Comparison of ENCODE assay signal across 9 mouse cellular contexts in genomic region chr3:87920270-87920943, GRCm38 (mm10). TPM values are rescaled to one million over a fixed set of nuclear protein-coding genes. Genes with fewer than 3 reads are reported as not detected.
A peak's percentile ranks its signal among the peaks of the same experiment; 100 is the strongest.
DNase-seq lines count a peak whose midpoint lies in the region; ATAC-seq lines count a peak whose summit lies in the region.
"Had no signal": no experiment of that assay in that cellular context is flagged by ENCODE, and none has a peak within 500 bp of the region (broad histone marks: within the 10 kb centered on the region; RNA-seq: fewer than 3 reads in every experiment).

No protein-coding gene starts in this region.

- H3K4me3 ChIP-seq in lung, embryonic 16.5 days (ENCODE audit: low read length): peak overlapping the region; percentile 69
- H3K4me3 ChIP-seq in forebrain, embryonic 12.5 days (replicated peaks): peak overlapping the region; percentile 55
- H3K4me3 ChIP-seq in limb, embryonic 13.5 days: peak overlapping the region; percentile 71
- H3K4me3 ChIP-seq in stomach, embryonic 15.5 days (replicated peaks): peak overlapping the region; percentile 70

- no peaks in the 10 kb centered on the region for H3K9me3 ChIP-seq in lung, embryonic 16.5 days (ENCODE audit: control insufficient read depth, low read length)
- H3K9me3 ChIP-seq in forebrain, embryonic 12.5 days: no peaks in the 10 kb centered on the region
- no peaks in the 10 kb centered on the region for H3K9me3 ChIP-seq in limb, embryonic 13.5 days
- no peaks in the 10 kb centered on the region for H3K9me3 ChIP-seq in stomach, embryonic 15.5 days

- no peak for DNase-seq in lung, adult 18-20 months
- DNase-seq in right cerebral cortex, postnatal 4 days: no peak
- DNase-seq in lung, postnatal 4 days: no peak
- DNase-seq: layer of hippocampus, postnatal 36 days; right cerebral cortex, adult 18-20 months had no signal

- H3K36me3 ChIP-seq in lung, embryonic 16.5 days (ENCODE audit: control insufficient read depth, insufficient read depth, low read length): peaks cover 42% of the 10 kb centered on the region
- H3K36me3 ChIP-seq in forebrain, embryonic 12.5 days (replicated peaks): peaks cover 58% of the 10 kb centered on the region
- peaks cover 61% of the 10 kb centered on the region for H3K36me3 ChIP-seq in limb, embryonic 13.5 days
- peaks cover 43% of the 10 kb centered on the region for H3K36me3 ChIP-seq in stomach, embryonic 15.5 days

- 62% methylated on average over 9 of the region's 9 CpGs for WGBS in lung, embryonic 16.5 days
- 71% methylated on average over 9 of the region's 9 CpGs for WGBS in forebrain, embryonic 12.5 days
- WGBS in limb, embryonic 13.5 days: 66% methylated on average over 9 of the region's 9 CpGs
- WGBS in stomach, embryonic 15.5 days: 64% methylated on average over 9 of the region's 9 CpGs

- H3K27me3 ChIP-seq in lung, embryonic 16.5 days (ENCODE audit: control insufficient read depth, insufficient read depth, low read depth, low read length): no peaks in the 10 kb centered on the region
- H3K27me3 ChIP-seq in forebrain, embryonic 12.5 days: no peaks in the 10 kb centered on the region
- no peaks in the 10 kb centered on the region for H3K27me3 ChIP-seq in limb, embryonic 13.5 days
- no peaks in the 10 kb centered on the region for H3K27me3 ChIP-seq in stomach, embryonic 15.5 days (replicated peaks)

- no peak for ATAC-seq in lung, embryonic 16.5 days (ENCODE audit: low read depth)
- no peak for ATAC-seq in forebrain, embryonic 12.5 days (ENCODE audit: low FRiP score)
- ATAC-seq in limb, embryonic 13.5 days (ENCODE audit: low FRiP score, low read depth): no peak
- ATAC-seq in stomach, embryonic 15.5 days (ENCODE audit: insufficient read depth, low FRiP score, low read depth): no peak

- H3K9ac ChIP-seq in lung, embryonic 16.5 days (ENCODE audit: low read length): no peak overlapping the region; the same call in 1 of the 2 replicates
- H3K9ac ChIP-seq in forebrain, embryonic 12.5 days: peak overlapping the region; percentile 63
- H3K9ac ChIP-seq in limb, embryonic 13.5 days: peak overlapping the region; percentile 83
- peak overlapping the region; percentile 59; the same call in 1 of the 2 replicates for H3K9ac ChIP-seq in stomach, embryonic 15.5 days

- peaks cover 2% of the 10 kb centered on the region; the same call in 1 of the 2 replicates for H3K4me1 ChIP-seq in lung, embryonic 16.5 days (replicated peaks; ENCODE audit: control insufficient read depth, insufficient read depth, low read length)
- peaks cover 13% of the 10 kb centered on the region for H3K4me1 ChIP-seq in forebrain, embryonic 12.5 days
- H3K4me1 ChIP-seq in limb, embryonic 13.5 days: peaks cover 9% of the 10 kb centered on the region; the same call in 1 of the 2 replicates
- no peaks in the 10 kb centered on the region for H3K4me1 ChIP-seq in stomach, embryonic 15.5 days

- peak overlapping the region; percentile 62 for H3K4me2 ChIP-seq in lung, embryonic 16.5 days (ENCODE audit: low read depth, low read length)
- peak overlapping the region; percentile 84 for H3K4me2 ChIP-seq in forebrain, embryonic 12.5 days
- peak overlapping the region; percentile 85 for H3K4me2 ChIP-seq in limb, embryonic 13.5 days (replicated peaks)
- peak overlapping the region; percentile 70 for H3K4me2 ChIP-seq in stomach, embryonic 15.5 days

- H3K27ac ChIP-seq in lung, embryonic 16.5 days (ENCODE audit: low read length): no peak overlapping the region
- no peak overlapping the region for H3K27ac ChIP-seq in forebrain, embryonic 12.5 days
- no peak overlapping the region for H3K27ac ChIP-seq in limb, embryonic 13.5 days
- no peak overlapping the region for H3K27ac ChIP-seq in stomach, embryonic 15.5 days

RNA-seq across cellular contexts. Expression of gene Mrpl24, which starts 1.1 kb away (rescaled TPM):
- polyA plus RNA-seq in lung, embryonic 16.5 days (2015; fragmentation: Nextera tagmentation; extraction: Ambion mirVana): 77.5 and 79.3 TPM in 2 replicates
- polyA plus RNA-seq in forebrain, embryonic 12.5 days (2016; fragmentation: Nextera tagmentation; extraction: Ambion mirVana): 75.8 and 86.1 TPM in 2 replicates
- polyA plus RNA-seq in limb, embryonic 13.5 days (2015; fragmentation: Nextera tagmentation; extraction: Ambion mirVana): 66.5 and 73.9 TPM in 2 replicates
- polyA plus RNA-seq in stomach, embryonic 15.5 days (2015; fragmentation: Nextera tagmentation; extraction: Ambion mirVana): 76.4 and 78.2 TPM in 2 replicates

RNA-seq across cellular contexts. Expression of gene Isg20l2, which starts 9.7 kb away (rescaled TPM):
- 50.3 and 54.8 TPM in 2 replicates for polyA plus RNA-seq in lung, embryonic 16.5 days (2015; fragmentation: Nextera tagmentation; extraction: Ambion mirVana)
- 80.5 and 88.2 TPM in 2 replicates for polyA plus RNA-seq in forebrain, embryonic 12.5 days (2016; fragmentation: Nextera tagmentation; extraction: Ambion mirVana)
- polyA plus RNA-seq in limb, embryonic 13.5 days (2015; fragmentation: Nextera tagmentation; extraction: Ambion mirVana): 65.5 and 66.7 TPM in 2 replicates
- 45.8 and 48.1 TPM in 2 replicates for polyA plus RNA-seq in stomach, embryonic 15.5 days (2015; fragmentation: Nextera tagmentation; extraction: Ambion mirVana)

RNA-seq across cellular contexts. Expression of gene Rrnad1, which starts 10.1 kb away (rescaled TPM):
- 20.2 and 20.6 TPM in 2 replicates for polyA plus RNA-seq in lung, embryonic 16.5 days (2015; fragmentation: Nextera tagmentation; extraction: Ambion mirVana)
- polyA plus RNA-seq in forebrain, embryonic 12.5 days (2016; fragmentation: Nextera tagmentation; extraction: Ambion mirVana): 20.5 and 23.7 TPM in 2 replicates
- 22.3 and 23.6 TPM in 2 replicates for polyA plus RNA-seq in limb, embryonic 13.5 days (2015; fragmentation: Nextera tagmentation; extraction: Ambion mirVana)
- 16.2 and 17.6 TPM in 2 replicates for polyA plus RNA-seq in stomach, embryonic 15.5 days (2015; fragmentation: Nextera tagmentation; extraction: Ambion mirVana)

RNA-seq across cellular contexts. Expression of gene Hdgf, which starts 14.3 kb away (rescaled TPM):
- polyA plus RNA-seq in lung, embryonic 16.5 days (2015; fragmentation: Nextera tagmentation; extraction: Ambion mirVana): 81.3 and 86.3 TPM in 2 replicates
- 251 and 295 TPM in 2 replicates for polyA plus RNA-seq in forebrain, embryonic 12.5 days (2016; fragmentation: Nextera tagmentation; extraction: Ambion mirVana)
- 205 and 221 TPM in 2 replicates for polyA plus RNA-seq in limb, embryonic 13.5 days (2015; fragmentation: Nextera tagmentation; extraction: Ambion mirVana)
- polyA plus RNA-seq in stomach, embryonic 15.5 days (2015; fragmentation: Nextera tagmentation; extraction: Ambion mirVana): 238 and 249 TPM in 2 replicates

RNA-seq across cellular contexts. Expression of gene Crabp2, which starts 28.1 kb away (rescaled TPM):
- polyA plus RNA-seq in lung, embryonic 16.5 days (2015; fragmentation: Nextera tagmentation; extraction: Ambion mirVana): 4.7 and 4.9 TPM in 2 replicates
- polyA plus RNA-seq in forebrain, embryonic 12.5 days (2016; fragmentation: Nextera tagmentation; extraction: Ambion mirVana): 246 TPM in 2 replicates
- 518 and 520 TPM in 2 replicates for polyA plus RNA-seq in limb, embryonic 13.5 days (2015; fragmentation: Nextera tagmentation; extraction: Ambion mirVana)
- 17.2 and 20.0 TPM in 2 replicates for polyA plus RNA-seq in stomach, embryonic 15.5 days (2015; fragmentation: Nextera tagmentation; extraction: Ambion mirVana)
